Mouse (Mus musculus) c-Kit-negative CD71-positive TER-119-positive erythroid progenitor cells, embryonic 14.5 days (primary cell): ENCODE data around the gene Spr.
"Not testable (repeated sequence)": the region's sequence is repeated elsewhere in the genome, so short reads cannot be mapped to it uniquely, and the experiment has no call there.

ENCODE experiments used
- DNase-seq: peaks from one replicate; pipeline ENCODE4 v3.0.0-alpha.2; 2013; ENCODE audit warnings: low read depth, low spot score

Spr gene

GRCm38 (mm10) chr6:85132237-85132636, 5.3 kb downstream of the Spr start:
- DNase-seq: not testable (repeated sequence)

GRCm38 (mm10) chr6:85131673-85132072, 5.9 kb downstream of the Spr start:
- peak; percentile 9 for DNase-seq

- DNase-seq: not testable (repeated sequence)
Measured at GRCm38 (mm10) chr6:85117545-85118511, 19.7 kb downstream of the Spr start.

- DNase-seq: no peak
Measured at GRCm38 (mm10) chr6:85105033-85105615, 32.4 kb downstream of the Spr start.

- no peak for DNase-seq
Measured at GRCm38 (mm10) chr6:85103321-85103720, 34.2 kb downstream of the Spr start.

- no peak for DNase-seq
Measured at GRCm38 (mm10) chr6:85096441-85096840, 41.1 kb downstream of the Spr start.

GRCm38 (mm10) chr6:85087425-85087824, 50.1 kb downstream of the Spr start:
- no peak for DNase-seq

- no peak for DNase-seq
Measured at GRCm38 (mm10) chr6:85086645-85087044, 50.9 kb downstream of the Spr start.
